Mouse (Mus musculus) spleen, embryonic (tissue): Measurements from ENCODE around the gene Tomm6.

ENCODE experiments used
- CTCF ChIA-PET: fragments of 350-600 bp; sonication (Branson Sonifier 250); formaldehyde crosslinking; loops from one replicate; lab custom pipeline; 2022; lab: Charles Lee

Tomm6 gene

GRCm38 (mm10) chr17:47695337-47695710 lies 7.1 kb upstream of the Tomm6 start:
- CTCF ChIA-PET, result interaction anchor here (0.6 to 1.3 kb wide), 2 partner anchors 96 to 1214 kb away, joined by 3 to 4 read pairs; no protein-coding TSS in a partner anchor

GRCm38 (mm10) chr17:47694503-47695336 lies 6.5 kb upstream of the Tomm6 start, which contains the start of gene Prickle4:
TSS of gene Prickle4 (minus strand) at chr17:47694736.
- CTCF ChIA-PET, result interaction anchor here (0.6 to 1.3 kb wide), 2 partner anchors 95 to 1213 kb away, joined by 3 to 4 read pairs; no protein-coding TSS in a partner anchor

- CTCF ChIA-PET, result interaction anchor here (1.3 kb wide), 1 partner anchor 95 kb away, joined by 3 read pairs; no protein-coding TSS in a partner anchor
Observed at GRCm38 (mm10) chr17:47694442-47694502, 6.1 kb upstream of the Tomm6 start, which contains the start of gene Gm21981. TSS of gene Gm21981 (minus strand) at chr17:47694455.

- CTCF ChIA-PET, result interaction anchor here (0.6 to 1.3 kb wide), 2 partner anchors 16 to 94 kb away, joined by 3 to 6 read pairs; no protein-coding TSS in a partner anchor
Observed at GRCm38 (mm10) chr17:47693671-47694441, 5.7 kb upstream of the Tomm6 start.

GRCm38 (mm10) chr17:47691650-47692049 lies 3.5 kb upstream of the Tomm6 start:
- CTCF ChIA-PET, result no interaction called here

- CTCF ChIA-PET, result interaction anchor here (0.6 kb wide), 1 partner anchor 95 kb away, joined by 14 read pairs; no protein-coding TSS in a partner anchor
Observed at GRCm38 (mm10) chr17:47689894-47690293, 1.7 kb upstream of the Tomm6 start.

GRCm38 (mm10) chr17:47688608-47689575 lies 706 bp upstream of the Tomm6 start, which contains the start of gene Frs3:
TSS of gene Frs3 (plus strand) at chr17:47689030.
- CTCF ChIA-PET, result no interaction called here

GRCm38 (mm10) chr17:47687409-47688343 lies 510 bp downstream of the Tomm6 start:
- CTCF ChIA-PET, result no interaction called here

GRCm38 (mm10) chr17:47682836-47683235 lies 5.3 kb downstream of the Tomm6 start:
- CTCF ChIA-PET, result interaction anchor here (0.7 kb wide), 1 partner anchor 361 kb away, joined by 6 read pairs; no protein-coding TSS in a partner anchor

- CTCF ChIA-PET, result no interaction called here
Observed at GRCm38 (mm10) chr17:47678702-47679101, 9.5 kb downstream of the Tomm6 start.

- CTCF ChIA-PET, result no interaction called here
Observed at GRCm38 (mm10) chr17:47678238-47678637, 9.9 kb downstream of the Tomm6 start.

- CTCF ChIA-PET, result interaction anchor here (1.0 kb wide), 1 partner anchor 63 kb away, joined by 4 read pairs; no protein-coding TSS in a partner anchor
Observed at GRCm38 (mm10) chr17:47676581-47676980, 11.6 kb downstream of the Tomm6 start.

- CTCF ChIA-PET, result no interaction called here
Observed at GRCm38 (mm10) chr17:47672311-47673111, 15.7 kb downstream of the Tomm6 start.

GRCm38 (mm10) chr17:47671988-47672310 lies 16.2 kb downstream of the Tomm6 start:
- CTCF ChIA-PET, result interaction anchor here (0.5 kb wide), 1 partner anchor 277 kb away, joined by 5 read pairs; no protein-coding TSS in a partner anchor

- CTCF ChIA-PET, result no interaction called here
Observed at GRCm38 (mm10) chr17:47669166-47669565, 19.0 kb downstream of the Tomm6 start.

GRCm38 (mm10) chr17:47664474-47664873 lies 23.7 kb downstream of the Tomm6 start:
- CTCF ChIA-PET, result no interaction called here

- CTCF ChIA-PET, result no interaction called here
Observed at GRCm38 (mm10) chr17:47663009-47663713, 25.0 kb downstream of the Tomm6 start.

GRCm38 (mm10) chr17:47658741-47659243 lies 29.4 kb downstream of the Tomm6 start:
- CTCF ChIA-PET, result interaction anchor here (0.6 kb wide), 1 partner anchor 944 kb away, joined by 5 read pairs; no protein-coding TSS in a partner anchor
